Mouse (Mus musculus) liver, embryonic 16.5 days (tissue): ENCODE data around the gene Uhrf1bp1l. TPM values are rescaled to one million over a fixed set of nuclear protein-coding genes. Genes with fewer than 3 reads are reported as not detected.

Experiments
- ATAC-seq: fragments of 200-750 bp; cut with Nextera tagmentation; 2 replicates; pipeline ENCODE4 v1.8.0; 2017; ENCODE audit warnings: low read depth, mild to moderate bottlenecking, moderate number of reproducible peaks, moderate library complexity
- H3K27ac ChIP-seq: fragments of 300-500 bp; sonication (generic); 2 replicates; pipeline ENCODE4 v1.5.1; 2014; ENCODE audit warnings: mild to moderate bottlenecking, low read length
- H3K27me3 ChIP-seq: fragments of 300-500 bp; sonication (generic); 2 replicates; pipeline ENCODE4 v1.6.1; 2014; ENCODE audit warnings: low read depth, low read length, mixed read lengths; ENCODE audit not compliant: control insufficient read depth, insufficient read depth
- H3K36me3 ChIP-seq: fragments of 300-500 bp; sonication (generic); 2 replicates; pipeline ENCODE4 v1.6.1; 2014; ENCODE audit warnings: mild to moderate bottlenecking; ENCODE audit not compliant: control insufficient read depth, insufficient read depth
- H3K4me1 ChIP-seq: fragments of 300-500 bp; sonication (generic); 2 replicates; pipeline ENCODE4 v1.6.1; 2014; ENCODE audit warnings: low read depth, low read length, mixed read lengths; ENCODE audit not compliant: control insufficient read depth
- H3K4me2 ChIP-seq: fragments of 300-500 bp; sonication (generic); 2 replicates; pipeline ENCODE4 v1.6.1; 2014; ENCODE audit warnings: low read depth, low read length, mixed read lengths
- H3K4me3 ChIP-seq: fragments of 300-500 bp; sonication (generic); 2 replicates; pipeline ENCODE4 v1.5.1; 2014; ENCODE audit warnings: low read depth, mild to moderate bottlenecking, low read length
- H3K9ac ChIP-seq: fragments of 300-500 bp; sonication (generic); 2 replicates; pipeline ENCODE4 v1.6.1; 2014; ENCODE audit warnings: low read depth, low read length
- H3K9me3 ChIP-seq: fragments of 300-500 bp; sonication (generic); replicated peaks from 2 replicates; pipeline ENCODE4 v1.6.1; 2016; ENCODE audit warnings: low read length; ENCODE audit not compliant: control insufficient read depth
- WGBS: fragments of 180-500 bp; shearing (Covaris S2); extraction: QIAGEN DNeasy Blood & Tissue Kit; methylation state at CpG from one replicate; pipeline ENCODE4 v1.1.7; 2014; ENCODE audit not compliant: insufficient replicate concordance; 5-methylcytosine and 5-hydroxymethylcytosine counted together
- polyA plus RNA-seq: library from polyadenylated mRNA; unstranded; fragments of >200 nt; fragmentation: Nextera tagmentation; extraction: Ambion mirVana; gene quantifications from 2 replicates; pipeline ENCODE4 v1.2.1, GENCODE M21; 2015

Uhrf1bp1l gene
- polyA plus RNA-seq, 1 experiment from 2014 or later, result 13.7 TPM

- no peak for ATAC-seq
- 61% methylated on average over 3 of the region's 3 CpGs for WGBS
- no peak overlapping the region for H3K27ac ChIP-seq
Observed at GRCm38 (mm10) chr10:89838834-89839233, 94.0 kb downstream of the Uhrf1bp1l start.

GRCm38 (mm10) chr10:89850951-89851350 is 106.2 kb downstream of the Uhrf1bp1l start:
- no peaks in the 10 kb centered on the region for H3K4me1 ChIP-seq
- no peaks in the 10 kb centered on the region for H3K36me3 ChIP-seq
- H3K27me3 ChIP-seq, result no peaks in the 10 kb centered on the region
- H3K27ac ChIP-seq, result no peak overlapping the region
- WGBS, result 73% methylated on average over 6 of the region's 6 CpGs
- no peak for ATAC-seq
- H3K9me3 ChIP-seq, result no peaks in the 10 kb centered on the region
- H3K4me3 ChIP-seq, result no peak overlapping the region
- H3K4me2 ChIP-seq, result no peak overlapping the region
- H3K9ac ChIP-seq, result no peak overlapping the region

More at GRCm38 (mm10) chr10:89838834-89839233, 94.0 kb downstream of the Uhrf1bp1l start:
- Histone ChIP-seq H3K9ac (no peak overlapping the region), H3K4me3 (no peak overlapping the region), H3K4me2 (no peak overlapping the region), H3K36me3 (no peaks in the 10 kb centered on the region), H3K27me3 (no peaks in the 10 kb centered on the region), H3K9me3 (no peaks in the 10 kb centered on the region), H3K4me1 (no peaks in the 10 kb centered on the region)

GRCm38 (mm10) chr10:89855251-89855875 is 110.6 kb downstream of the Uhrf1bp1l start:
- no peaks in the 10 kb centered on the region for H3K27me3 ChIP-seq
- no peak overlapping the region for H3K4me3 ChIP-seq
- no peak for ATAC-seq
- no peak overlapping the region for H3K4me2 ChIP-seq
- H3K9ac ChIP-seq, result no peak overlapping the region
- 69% methylated on average over 5 of the region's 5 CpGs for WGBS
- no peak overlapping the region for H3K27ac ChIP-seq
- H3K9me3 ChIP-seq, result no peaks in the 10 kb centered on the region
- H3K4me1 ChIP-seq, result no peaks in the 10 kb centered on the region
- H3K36me3 ChIP-seq, result no peaks in the 10 kb centered on the region

GRCm38 (mm10) chr10:89856286-89856685 is 111.5 kb downstream of the Uhrf1bp1l start:
- Histone ChIP-seq H3K4me3 (no peak overlapping the region), H3K27ac (no peak overlapping the region), H3K9ac (no peak overlapping the region), H3K27me3 (no peaks in the 10 kb centered on the region), H3K4me1 (no peaks in the 10 kb centered on the region), H3K4me2 (no peak overlapping the region), H3K9me3 (no peaks in the 10 kb centered on the region), H3K36me3 (no peaks in the 10 kb centered on the region)
- WGBS, result 76% methylated on average over 7 of the region's 7 CpGs
- no peak for ATAC-seq

- H3K4me2 ChIP-seq, result no peak overlapping the region
- no peaks in the 10 kb centered on the region for H3K9me3 ChIP-seq
- H3K9ac ChIP-seq, result no peak overlapping the region
- 64% methylated on average over 4 of the region's 4 CpGs for WGBS
- no peaks in the 10 kb centered on the region for H3K36me3 ChIP-seq
- ATAC-seq, result no peak
- H3K27ac ChIP-seq, result no peak overlapping the region
- no peaks in the 10 kb centered on the region; the same call in 1 of the 2 replicates for H3K4me1 ChIP-seq
- H3K4me3 ChIP-seq, result no peak overlapping the region
- peaks cover 16% of the 10 kb centered on the region for H3K27me3 ChIP-seq
Observed at GRCm38 (mm10) chr10:89868211-89868610, 123.4 kb downstream of the Uhrf1bp1l start.

GRCm38 (mm10) chr10:89868836-89869235 is 124.0 kb downstream of the Uhrf1bp1l start:
- no peak overlapping the region for H3K9ac ChIP-seq
- H3K36me3 ChIP-seq, result no peaks in the 10 kb centered on the region
- peaks cover 22% of the 10 kb centered on the region for H3K27me3 ChIP-seq
- H3K4me2 ChIP-seq, result no peak overlapping the region
- no peaks in the 10 kb centered on the region for H3K9me3 ChIP-seq
- WGBS, result 35% methylated on average over 3 of the region's 3 CpGs
- H3K27ac ChIP-seq, result no peak overlapping the region
- ATAC-seq, result no peak
- no peaks in the 10 kb centered on the region; the same call in 1 of the 2 replicates for H3K4me1 ChIP-seq
- no peak overlapping the region for H3K4me3 ChIP-seq

Other genes starting within 250 kb of the Uhrf1bp1l start
- gene Nr1h4, start 211.4 kb upstream of the Uhrf1bp1l start, polyA plus RNA-seq, result 7.4 and 8.4 TPM in 2 replicates
- gene Slc17a8, start 123.7 kb upstream of the Uhrf1bp1l start, polyA plus RNA-seq, result 0.06 TPM in 1 of 2 replicates, not detected in the other
- gene Scyl2, start 58.7 kb upstream of the Uhrf1bp1l start, polyA plus RNA-seq, result 2.9 and 3.2 TPM in 2 replicates
- 12.0 and 14.3 TPM in 2 replicates for gene Actr6, start 12.7 kb upstream of the Uhrf1bp1l start, polyA plus RNA-seq
- not detected in 2 replicates for gene Anks1b, start 128.5 kb downstream of the Uhrf1bp1l start, polyA plus RNA-seq